Mouse (Mus musculus) CH12.LX (cell line): ENCODE data around the gene Cdyl. TPM values are rescaled to one million over a fixed set of nuclear protein-coding genes. Genes with fewer than 3 reads are reported as not detected.

ENCODE experiments used
- DNase-seq: peaks from one replicate; pipeline ENCODE4 v3.0.0-alpha.2; 2013; ENCODE audit errors: extremely low read depth
- H3K27ac ChIP-seq: 2 replicates; pipeline ENCODE4 v1.5.1; 2012; ENCODE audit warnings: low read depth, mild to moderate bottlenecking, control low read depth, moderate library complexity; ENCODE audit not compliant: insufficient read depth
- H3K27me3 ChIP-seq: replicated peaks from 2 replicates; pipeline ENCODE3; 2012; ENCODE audit warnings: inconsistent platforms
- H3K36me3 ChIP-seq, 2 experiments: replicated peaks in 1 of 2; 2 replicates each; pipeline versions ENCODE3 to v1.6.1; 2012; ENCODE audit warnings: inconsistent platforms in 1 of 2, low read length in 1 of 2, mild to moderate bottlenecking in 1 of 2, mixed read lengths in 1 of 2, moderate library complexity in 1 of 2; ENCODE audit not compliant: control insufficient read depth in 1 of 2, insufficient read depth in 1 of 2
- H3K4me1 ChIP-seq, 2 experiments: 2 replicates each; pipeline ENCODE4 v1.6.1; 2012; ENCODE audit warnings: inconsistent platforms in 1 of 2, moderate library complexity in 1 of 2; ENCODE audit not compliant: insufficient read depth in 2 of 2, control insufficient read depth in 1 of 2
- H3K4me2 ChIP-seq: 2 replicates; pipeline ENCODE4 v1.6.1; 2012; ENCODE audit warnings: low read depth, mild to moderate bottlenecking, control low read depth; ENCODE audit not compliant: poor library complexity, insufficient read depth, severe bottlenecking
- H3K4me3 ChIP-seq, 3 experiments: fragments of 150-350 bp in 1 of 3; sonication (generic) in 1 of 3; replicated peaks in 1 of 3; 2 replicates each; pipeline versions ENCODE3 to v1.5.1; 2011 to 2012; ENCODE audit warnings: low read depth in 2 of 3, low read length in 2 of 3, mild to moderate bottlenecking in 2 of 3, moderate library complexity in 2 of 3, control low read depth in 1 of 3, improper control_type of control experiment in 1 of 3, inconsistent platforms in 1 of 3, mixed read lengths in 1 of 3; ENCODE audit not compliant: poor library complexity in 1 of 3
- H3K79me2 ChIP-seq: replicated peaks from 2 replicates; pipeline ENCODE4 v1.6.1; 2012; ENCODE audit warnings: mild to moderate bottlenecking, moderate library complexity; ENCODE audit not compliant: control insufficient read depth, poor library complexity, insufficient read depth, severe bottlenecking; ENCODE audit errors: extremely low read depth
- H3K9ac ChIP-seq: 2 replicates; pipeline ENCODE4 v1.6.1; 2012; ENCODE audit warnings: low read depth, mild to moderate bottlenecking, control low read depth, moderate library complexity; ENCODE audit not compliant: insufficient read depth
- H3K9me3 ChIP-seq: replicated peaks from 2 replicates; pipeline ENCODE3; 2012; ENCODE audit warnings: low read length, inconsistent platforms, mixed read lengths
- CHD1 ChIP-seq: IDR thresholded peaks from 2 replicates; pipeline ENCODE4 v1.6.1; 2012; ENCODE audit warnings: low read depth, low read length, improper control_type of control experiment, inconsistent platforms
- CHD2 ChIP-seq: IDR thresholded peaks from 2 replicates; pipeline ENCODE4 v1.6.1; 2011; ENCODE audit warnings: low read length, improper control_type of control experiment
- CTCF ChIP-seq, 2 experiments: IDR thresholded peaks in 1 of 2; conservative IDR thresholded peaks in 1 of 2; 2 replicates each; pipeline ENCODE4 v1.5.1; 2011 to 2012; ENCODE audit warnings: low read depth in 2 of 2, low read length in 2 of 2, improper control_type of control experiment in 1 of 2, inconsistent platforms in 1 of 2, mild to moderate bottlenecking in 1 of 2, moderate library complexity in 1 of 2
- E2F4 ChIP-seq: IDR thresholded peaks from 2 replicates; pipeline ENCODE4 v1.6.1; 2011; ENCODE audit warnings: low read depth, low read length, improper control_type of control experiment; ENCODE audit not compliant: insufficient replicate concordance
- ELF1 ChIP-seq: IDR thresholded peaks from 2 replicates; pipeline ENCODE4 v1.6.1; 2014; ENCODE audit warnings: low read depth, mild to moderate bottlenecking, inconsistent platforms, low read length, improper control_type of control experiment
- ETS1 ChIP-seq: conservative IDR thresholded peaks from 2 replicates; pipeline ENCODE4 v1.6.1; 2012; ENCODE audit warnings: low read depth, mild to moderate bottlenecking, inconsistent platforms, low read length, improper control_type of control experiment, moderate library complexity
- GABPA ChIP-seq: IDR thresholded peaks from 2 replicates; pipeline ENCODE4 v1.6.1; 2012; ENCODE audit warnings: low read depth, low read length, improper control_type of control experiment, inconsistent platforms; ENCODE audit not compliant: insufficient replicate concordance
- HCFC1 ChIP-seq: IDR thresholded peaks from 2 replicates; pipeline ENCODE4 v1.6.1; 2012; ENCODE audit warnings: low read depth, mild to moderate bottlenecking, inconsistent platforms, low read length, improper control_type of control experiment
- IRF4 ChIP-seq: IDR thresholded peaks from 2 replicates; pipeline ENCODE4 v1.6.1; 2014; ENCODE audit warnings: low read depth, mild to moderate bottlenecking, inconsistent platforms, low read length, improper control_type of control experiment
- JUN ChIP-seq: IDR thresholded peaks from 2 replicates; pipeline ENCODE4 v1.6.1; 2011; ENCODE audit warnings: low read depth, mild to moderate bottlenecking, low read length, improper control_type of control experiment, moderate library complexity; ENCODE audit not compliant: insufficient read depth
- JUND ChIP-seq: conservative IDR thresholded peaks from 2 replicates; pipeline ENCODE4 v1.6.1; 2011; ENCODE audit warnings: low read depth, low read length, improper control_type of control experiment
- KAT2A ChIP-seq: IDR thresholded peaks from 2 replicates; pipeline ENCODE4 v1.6.1; 2012; ENCODE audit warnings: low read length, improper control_type of control experiment, inconsistent platforms; ENCODE audit not compliant: insufficient replicate concordance
- MAFK ChIP-seq: IDR thresholded peaks from 2 replicates; pipeline ENCODE4 v1.6.1; 2011; ENCODE audit warnings: low read length, improper control_type of control experiment; ENCODE audit not compliant: insufficient replicate concordance
- MEF2A ChIP-seq: IDR thresholded peaks from 2 replicates; pipeline ENCODE4 v1.6.1; 2014; ENCODE audit warnings: low read depth, mild to moderate bottlenecking, inconsistent platforms, low read length, improper control_type of control experiment, borderline replicate concordance
- MXI1 ChIP-seq: IDR thresholded peaks from 2 replicates; pipeline ENCODE4 v1.6.1; 2011; ENCODE audit warnings: mild to moderate bottlenecking, low read depth, low read length, improper control_type of control experiment
- MYC ChIP-seq: IDR thresholded peaks from 2 replicates; pipeline ENCODE4 v1.6.1; 2011; ENCODE audit warnings: low read depth, mild to moderate bottlenecking, improper control_type of control experiment, low read length
- NRF1 ChIP-seq: IDR thresholded peaks from 2 replicates; pipeline ENCODE4 v1.6.1; 2014; ENCODE audit warnings: low read depth, mild to moderate bottlenecking, inconsistent platforms, low read length, improper control_type of control experiment, moderate library complexity
- PAX5 ChIP-seq: IDR thresholded peaks from 2 replicates; pipeline ENCODE4 v1.6.1; 2012; ENCODE audit warnings: low read length, inconsistent platforms, mixed read lengths
- POLR2A ChIP-seq: IDR thresholded peaks from 2 replicates; pipeline ENCODE4 v1.6.1; 2011; ENCODE audit warnings: low read depth, mild to moderate bottlenecking, improper control_type of control experiment, low read length
- POLR2AphosphoS2 ChIP-seq: IDR thresholded peaks from 2 replicates; pipeline ENCODE4 v1.6.1; 2011; ENCODE audit warnings: low read depth, low read length, improper control_type of control experiment
- RAD21 ChIP-seq: IDR thresholded peaks from 2 replicates; pipeline ENCODE4 v1.6.1; 2011; ENCODE audit warnings: low read depth, mild to moderate bottlenecking, low read length, improper control_type of control experiment, moderate library complexity
- TBP ChIP-seq: conservative IDR thresholded peaks from 2 replicates; pipeline ENCODE4 v1.6.1; 2011; ENCODE audit warnings: low read depth, low read length, improper control_type of control experiment
- TCF12 ChIP-seq: IDR thresholded peaks from 2 replicates; pipeline ENCODE4 v1.6.1; 2014; ENCODE audit warnings: low read depth, mild to moderate bottlenecking, inconsistent platforms, low read length, improper control_type of control experiment
- USF1 ChIP-seq: IDR thresholded peaks from 2 replicates; pipeline ENCODE4 v1.6.1; 2014; ENCODE audit warnings: low read depth, mild to moderate bottlenecking, inconsistent platforms, low read length, improper control_type of control experiment
- ZC3H11A ChIP-seq: IDR thresholded peaks from 2 replicates; pipeline ENCODE4 v1.6.1; 2012; ENCODE audit warnings: low read depth, mild to moderate bottlenecking, inconsistent platforms, low read length, improper control_type of control experiment
- ZKSCAN1 ChIP-seq: IDR thresholded peaks from 2 replicates; pipeline ENCODE4 v1.6.1; 2012; ENCODE audit warnings: low read depth, inconsistent platforms, low read length, improper control_type of control experiment, borderline replicate concordance
- ZNF384 ChIP-seq: IDR thresholded peaks from 2 replicates; pipeline ENCODE4 v1.6.1; 2012; ENCODE audit warnings: low read depth, low read length, improper control_type of control experiment, inconsistent platforms
- dilution Hi-C: fragments of 300-500 bp; cut with MboI; formaldehyde crosslinking; loops from 2 replicates; pipeline ENCODE4 v1.14.3; 2020; ENCODE audit warnings: low sequenced_read_pairs; ENCODE audit not compliant: extremely low pct_unique_long_range_greater_than_20kb, extremely low pct_ligation_motif_present
- in situ Hi-C: fragments of 300-500 bp; cut with MboI; formaldehyde crosslinking; loops from 3 replicates; pipeline ENCODE4 v1.14.3; 2019; ENCODE audit warnings: low sequenced_read_pairs, low pct_ligation_motif_present, low pct_unique_long_range_greater_than_20kb, mixed read lengths
- polyA plus RNA-seq: library from polyadenylated mRNA; unstranded; fragments of >175 nt; gene quantifications from 2 replicates; pipeline ENCODE4 v1.2.1, GENCODE M21; 2012; ENCODE audit warnings: low read depth; ENCODE audit not compliant: insufficient read length
- total RNA-seq, 2 experiments: library from RNA; depleted of rRNA; stranded (reverse); fragments of 300-350 nt in 1 of 2; fragments of >200 nt in 1 of 2; gene quantifications; 2 replicates each; pipeline ENCODE4 v1.2.3; 2012 to 2014

Gene Cdyl
- total and polyA plus RNA-seq, 3 experiments = 5.7 to 9.1 (median 8.3) TPM

DNA sequence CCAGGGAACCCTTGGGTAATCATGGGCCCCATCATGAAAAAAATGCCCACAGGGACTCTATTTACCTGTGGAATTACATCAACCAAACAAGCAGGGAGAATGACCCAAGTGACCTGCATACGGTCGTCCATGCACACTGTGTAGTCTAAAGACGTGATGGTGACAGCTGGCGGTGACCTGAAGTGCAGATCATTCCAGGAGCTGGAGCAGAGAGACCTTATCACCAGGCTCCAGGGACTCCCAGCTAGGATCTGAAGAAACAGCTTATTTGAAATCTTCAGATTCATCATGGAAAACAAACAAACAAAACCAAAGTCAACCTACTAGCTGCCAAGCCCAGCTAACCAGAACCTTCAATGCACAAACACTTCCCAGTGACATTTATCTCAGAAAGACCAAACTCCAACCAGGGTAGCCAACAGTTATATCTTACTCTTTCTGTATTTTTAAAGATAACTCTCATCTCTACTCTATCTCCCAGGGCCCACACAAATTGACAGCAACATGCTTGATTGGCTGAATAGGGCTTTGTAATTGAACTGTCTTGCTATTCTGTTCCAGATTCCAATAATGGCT lies 43.0 kb upstream of the Cdyl start:
- DNase-seq = no peak
- TF ChIP-seq NRF1 = no peak
- TF ChIP-seq JUND = no peak
- no peak for TF ChIP-seq MEF2A
- TF ChIP-seq PAX5 = no peak
- no peak for TF ChIP-seq ZKSCAN1
- TF ChIP-seq MXI1 = no peak
- TF ChIP-seq ZNF384 = no peak
- no peak for TF ChIP-seq IRF4
- TF ChIP-seq ELF1 = no peak
- TF ChIP-seq USF1 = no peak
- no peak for TF ChIP-seq GABPA
- no peak for TF ChIP-seq TCF12
- no peak for TF ChIP-seq HCFC1
- no peak for TF ChIP-seq POLR2A
- no peak for TF ChIP-seq CTCF (conservative IDR thresholded peaks at IDR 0.05 in 1 of 2, IDR thresholded peaks at IDR 0.05 in 1 of 2; ENCODE audit: low read depth in 2 of 2, low read length in 2 of 2)
- TF ChIP-seq RAD21 = no peak
- no peak for TF ChIP-seq E2F4
- no peak for TF ChIP-seq ETS1
- TF ChIP-seq MAFK = no peak
- TF ChIP-seq TBP = no peak
- dilution Hi-C loops = no loop called here
- Histone ChIP-seq H3K27ac (no peak overlapping the region), H3K36me3 (no peaks in the 10 kb centered on the region), H3K4me2 (no peak overlapping the region), H3K4me3 (no peak overlapping the region), H3K9ac (no peak overlapping the region), H3K27me3 (no peaks in the 10 kb centered on the region), H3K4me1 (peaks cover 5 to 22% of the 10 kb centered on the region in 2 experiments; a peak in 3 of 4 replicates), H3K9me3 (no peaks in the 10 kb centered on the region), H3K79me2 (no peaks in the 10 kb centered on the region)
- in situ Hi-C loops = no loop called here

- Histone ChIP-seq H3K4me3 (no peak overlapping the region), H3K9ac (no peak overlapping the region), H3K4me2 (no peak overlapping the region), H3K27me3 (no peaks in the 10 kb centered on the region), H3K4me1 (peaks cover 5 to 17% of the 10 kb centered on the region in 2 experiments; a peak in 3 of 4 replicates), H3K27ac (no peak overlapping the region), H3K79me2 (no peaks in the 10 kb centered on the region), H3K36me3 (no peaks in the 10 kb centered on the region), H3K9me3 (no peaks in the 10 kb centered on the region)
- TF ChIP-seq TCF12 = no peak
- no peak for TF ChIP-seq KAT2A
- no peak for TF ChIP-seq ZC3H11A
- no peak for TF ChIP-seq CHD2
- TF ChIP-seq USF1 = no peak
- no peak for TF ChIP-seq MXI1
- no peak for TF ChIP-seq MEF2A
- TF ChIP-seq GABPA = no peak
- TF ChIP-seq ZKSCAN1 = no peak
- no peak for TF ChIP-seq IRF4
- no peak for TF ChIP-seq NRF1
- TF ChIP-seq RAD21 = no peak
- TF ChIP-seq MAFK = no peak
- TF ChIP-seq JUN = no peak
- TF ChIP-seq ZNF384 = no peak
- no peak for TF ChIP-seq MYC
- TF ChIP-seq CHD1 = no peak
- TF ChIP-seq ETS1 = no peak
- no peak for TF ChIP-seq POLR2AphosphoS2
- no peak for TF ChIP-seq E2F4
- in situ Hi-C loops (no loop called here), dilution Hi-C loops (no loop called here)
- DNase-seq = no peak
Observed at GRCm38 (mm10) chr13:35619356-35619755, 40.3 kb upstream of the Cdyl start.
